Mouse (Mus musculus) kidney, postnatal 36 days (tissue): ENCODE measurements at regions not wholly inside any gene's neighbourhood (a gene's known extent, or its start where the extent isn't known, plus 50 kb on each side); places are given as distances from the start of the nearest gene placed in this dataset.
A peak's percentile ranks its signal among the peaks of the same experiment; 100 is the strongest.

ENCODE experiments used
- DNase-seq, 2 experiments: peaks; one replicate each; pipeline ENCODE4 v3.0.0; 2021 to 2022; ENCODE audit warnings: mixed read lengths in 2 of 2

- no peak for DNase-seq
Measured at GRCm38 (mm10) chr1:13938344-13938743, 2154.8 kb downstream of the 4930444P10Rik start.

- DNase-seq = no peak
Measured at GRCm38 (mm10) chr1:13935938-13936491, 2157.1 kb downstream of the 4930444P10Rik start.

- DNase-seq = no peak
Measured at GRCm38 (mm10) chr1:13928679-13929078, 2164.4 kb downstream of the 4930444P10Rik start.

GRCm38 (mm10) chr1:13927964-13928363 is 2165.2 kb downstream of the 4930444P10Rik start:
- DNase-seq = no peak

GRCm38 (mm10) chr1:13925994-13926393 is 2167.1 kb downstream of the 4930444P10Rik start:
- no peak for DNase-seq

- DNase-seq = no peak
Measured at GRCm38 (mm10) chr1:13915216-13915615, 2177.9 kb downstream of the 4930444P10Rik start.

GRCm38 (mm10) chr1:13879126-13879525 is 2214.0 kb downstream of the 4930444P10Rik start:
- DNase-seq = no peak

- DNase-seq = no peak
Measured at GRCm38 (mm10) chr1:13873925-13874324, 2219.2 kb downstream of the 4930444P10Rik start.

GRCm38 (mm10) chr1:13872536-13872935 is 2220.6 kb downstream of the 4930444P10Rik start:
- DNase-seq = no peak

- no peak for DNase-seq
Measured at GRCm38 (mm10) chr1:13870631-13871286, 2222.4 kb downstream of the 4930444P10Rik start.

- DNase-seq = no peak
Measured at GRCm38 (mm10) chr1:13865713-13866112, 2227.4 kb downstream of the 4930444P10Rik start.

- no peak for DNase-seq
Measured at GRCm38 (mm10) chr1:13863712-13864111, 2229.4 kb downstream of the 4930444P10Rik start.

- DNase-seq = no peak
Measured at GRCm38 (mm10) chr1:13861070-13861511, 2232.0 kb downstream of the 4930444P10Rik start.

- no peak for DNase-seq
Measured at GRCm38 (mm10) chr1:13860469-13860868, 2232.7 kb downstream of the 4930444P10Rik start.

GRCm38 (mm10) chr1:13859723-13860122 is 2233.4 kb downstream of the 4930444P10Rik start:
- peak in 1 of 2 experiments; percentile 5 for DNase-seq

- DNase-seq = no peak
Measured at GRCm38 (mm10) chr1:13858371-13859018, 2234.6 kb downstream of the 4930444P10Rik start.

- DNase-seq = no peak
Measured at GRCm38 (mm10) chr1:13856998-13857397, 2236.1 kb downstream of the 4930444P10Rik start.

- DNase-seq = no peak
Measured at GRCm38 (mm10) chr1:13851144-13851543, 2242.0 kb downstream of the 4930444P10Rik start.

GRCm38 (mm10) chr1:13849071-13849470 is 2244.1 kb downstream of the 4930444P10Rik start:
- no peak for DNase-seq

- DNase-seq = no peak
Measured at GRCm38 (mm10) chr1:13846336-13846865, 2246.7 kb downstream of the 4930444P10Rik start.

- DNase-seq = no peak
Measured at GRCm38 (mm10) chr1:13840309-13840622, 2252.9 kb downstream of the 4930444P10Rik start.

GRCm38 (mm10) chr1:13839619-13840308 is 2253.4 kb downstream of the 4930444P10Rik start:
- no peak for DNase-seq
